ENCODE assay signal across 8 mouse cellular contexts in genomic region chr8:84965731-84966291, GRCm38 (mm10). TPM values are rescaled to one million over a fixed set of nuclear protein-coding genes. Genes with fewer than 3 reads are reported as not detected.
A peak's percentile ranks its signal among the peaks of the same experiment; 100 is the strongest.
DNase-seq lines count a peak whose midpoint lies in the region; ATAC-seq lines count a peak whose summit lies in the region.

No protein-coding gene starts in this region.

- H3K4me1 ChIP-seq in hindbrain, embryonic 11.5 days (replicated peaks; ENCODE audit: control insufficient read depth, insufficient read depth, low read length): peaks cover 9% of the 10 kb centered on the region

- H3K9ac ChIP-seq in hindbrain, embryonic 11.5 days (ENCODE audit: low read depth, low read length): peak overlapping the region; percentile 64

- H3K9me3 ChIP-seq in hindbrain, embryonic 11.5 days (ENCODE audit: control insufficient read depth, low read length): no peaks in the 10 kb centered on the region

- no peak overlapping the region for H3K27ac ChIP-seq in hindbrain, embryonic 11.5 days (ENCODE audit: low read depth, low read length)

- peak overlapping the region; percentile 66 for H3K4me2 ChIP-seq in hindbrain, embryonic 11.5 days (replicated peaks; ENCODE audit: low read depth, low read length)

- ATAC-seq in hindbrain, embryonic 11.5 days (ENCODE audit: low FRiP score): peak; percentile 84

- no peaks in the 10 kb centered on the region for H3K36me3 ChIP-seq in hindbrain, embryonic 11.5 days (ENCODE audit: control insufficient read depth, insufficient read depth, low read length)

- under 1% methylated on average over 41 of the region's 41 CpGs for WGBS in hindbrain, embryonic 11.5 days

- peak; percentile 89 for DNase-seq in T-cell, adult 2 months (ENCODE audit: low spot score)
- DNase-seq in cerebellum, postnatal 10 days: peak; percentile 93 to 96
- peak; percentile 93 to 95 for DNase-seq in frontal cortex, adult 2 months (ENCODE audit: extremely low spot score in 1 of 2, low spot score in 1 of 2)
- DNase-seq in hindbrain, embryonic 11.5 days (ENCODE audit: low spot score): peak; percentile 94
- DNase-seq in layer of hippocampus, postnatal 25 days (ENCODE audit: extremely low spot score in 1 of 2, low spot score in 1 of 2): peak; percentile 71 to 76
- DNase-seq in lung, postnatal 14 days: peak; percentile 92
- DNase-seq in right cerebral cortex, adult 18-20 months: peak; percentile 97
- DNase-seq in urinary bladder, postnatal 14 days (ENCODE audit: low spot score): peak; percentile 95

- H3K4me3 ChIP-seq in hindbrain, embryonic 11.5 days (ENCODE audit: low read depth, low read length): peak overlapping the region; percentile 53

- H3K27me3 ChIP-seq in hindbrain, embryonic 11.5 days (ENCODE audit: control insufficient read depth, insufficient read depth, low read length): no peaks in the 10 kb centered on the region

RNA-seq across cellular contexts. Expression of gene Gm49661, which starts 3.4 kb away (rescaled TPM):
- not detected in 2 replicates for polyA plus RNA-seq in frontal cortex, adult 2 months (2012; rRNA removed)
- not detected in 2 replicates for polyA plus RNA-seq in hindbrain, embryonic 11.5 days (2014; fragmentation: Nextera tagmentation; extraction: Ambion mirVana)
- not detected for total RNA-seq in layer of hippocampus, postnatal 25 days (2021)

RNA-seq across cellular contexts. Expression of gene Prdx2, which starts 3.6 kb away (rescaled TPM):
- 318 and 332 TPM in 2 replicates for polyA plus RNA-seq in frontal cortex, adult 2 months (2012; rRNA removed)
- polyA plus RNA-seq in hindbrain, embryonic 11.5 days (2014; fragmentation: Nextera tagmentation; extraction: Ambion mirVana): 1,367 and 1,409 TPM in 2 replicates
- total RNA-seq in layer of hippocampus, postnatal 25 days (2021): 100 to 1,000 TPM; 335 to 353 TPM

RNA-seq across cellular contexts. Expression of gene Rnaseh2a, which starts 3.8 kb away (rescaled TPM):
- 37.5 and 39.7 TPM in 2 replicates for polyA plus RNA-seq in frontal cortex, adult 2 months (2012; rRNA removed)
- 98.5 and 104 TPM in 2 replicates for polyA plus RNA-seq in hindbrain, embryonic 11.5 days (2014; fragmentation: Nextera tagmentation; extraction: Ambion mirVana)
- total RNA-seq in layer of hippocampus, postnatal 25 days (2021): 10 to 100 TPM; 37.1 to 41.5 TPM

RNA-seq across cellular contexts. Expression of gene Junb, which starts 12.7 kb away (rescaled TPM):
- polyA plus RNA-seq in frontal cortex, adult 2 months (2012; rRNA removed): 52.0 and 106 TPM in 2 replicates
- polyA plus RNA-seq in hindbrain, embryonic 11.5 days (2014; fragmentation: Nextera tagmentation; extraction: Ambion mirVana): 6.2 and 6.4 TPM in 2 replicates
- 10 to 100 TPM; 67.9 to 68.8 TPM for total RNA-seq in layer of hippocampus, postnatal 25 days (2021)

RNA-seq across cellular contexts. Expression of gene Rtbdn, which starts 19.0 kb away (rescaled TPM):
- 7.6 and 7.9 TPM in 2 replicates for polyA plus RNA-seq in frontal cortex, adult 2 months (2012; rRNA removed)
- polyA plus RNA-seq in hindbrain, embryonic 11.5 days (2014; fragmentation: Nextera tagmentation; extraction: Ambion mirVana): 0.14 TPM in 1 of 2 replicates, not detected in the other
- total RNA-seq in layer of hippocampus, postnatal 25 days (2021): 1 to 10 TPM in 1 of 2 experiments, under 1 TPM in 1; 0.47 to 1.3 TPM
